Mouse (Mus musculus) MEL (cell line): ENCODE results near the gene Tvp23a.

Experiments
- CTCF ChIP-seq, 3 experiments: IDR thresholded peaks in 2 of 3; conservative IDR thresholded peaks in 1 of 3; 2 replicates each; pipeline ENCODE4 v1.5.1; 2011 to 2012; ENCODE audit warnings: low read length in 3 of 3, low read depth in 2 of 3, mild to moderate bottlenecking in 2 of 3, improper control_type of control experiment in 1 of 3, inconsistent platforms in 1 of 3, mixed read lengths in 1 of 3, moderate library complexity in 1 of 3; ENCODE audit not compliant: control insufficient read depth in 1 of 3, insufficient read depth in 1 of 3, poor library complexity in 1 of 3, severe bottlenecking in 1 of 3
- EP300 ChIP-seq, 2 experiments: IDR thresholded peaks; 2 replicates each; pipeline ENCODE4 v1.6.1; 2011; ENCODE audit warnings: improper control_type of control experiment in 2 of 2, low read length in 2 of 2, low read depth in 1 of 2, mild to moderate bottlenecking in 1 of 2
- MAZ ChIP-seq: IDR thresholded peaks from 2 replicates; pipeline ENCODE4 v1.6.1; 2012; ENCODE audit warnings: low read depth, mild to moderate bottlenecking, inconsistent platforms, low read length, improper control_type of control experiment
- MYC ChIP-seq: IDR thresholded peaks from 2 replicates; pipeline ENCODE4 v1.6.1; 2011; ENCODE audit warnings: low read depth, mild to moderate bottlenecking, low read length, improper control_type of control experiment, moderate library complexity
- POLR2A ChIP-seq, 2 experiments: IDR thresholded peaks; 2 replicates each; pipeline ENCODE4 v1.6.1; 2011 to 2012; ENCODE audit warnings: low read length in 2 of 2, mild to moderate bottlenecking in 2 of 2, control low read depth in 1 of 2, improper control_type of control experiment in 1 of 2, low read depth in 1 of 2, moderate library complexity in 1 of 2; ENCODE audit not compliant: control insufficient read depth in 1 of 2, insufficient read depth in 1 of 2, poor library complexity in 1 of 2
- RCOR1 ChIP-seq: IDR thresholded peaks from 2 replicates; pipeline ENCODE4 v1.6.1; 2012; ENCODE audit warnings: low read depth, mild to moderate bottlenecking, inconsistent platforms, low read length, improper control_type of control experiment
- TCF12 ChIP-seq: IDR thresholded peaks from 2 replicates; pipeline ENCODE4 v1.6.1; 2014; ENCODE audit warnings: low read depth, mild to moderate bottlenecking, inconsistent platforms, low read length, improper control_type of control experiment, moderate library complexity
- UBTF ChIP-seq: IDR thresholded peaks from 2 replicates; pipeline ENCODE4 v1.6.1; 2012; ENCODE audit warnings: low read depth, mild to moderate bottlenecking, inconsistent platforms, low read length, improper control_type of control experiment, moderate library complexity, borderline replicate concordance; ENCODE audit not compliant: insufficient read depth
- USF1 ChIP-seq: IDR thresholded peaks from 2 replicates; pipeline ENCODE4 v1.6.1; 2014; ENCODE audit warnings: low read depth, mild to moderate bottlenecking, inconsistent platforms, low read length, improper control_type of control experiment, moderate library complexity
- ZMIZ1 ChIP-seq: IDR thresholded peaks from 2 replicates; pipeline ENCODE4 v1.6.1; 2012; ENCODE audit warnings: low read depth, mild to moderate bottlenecking, inconsistent platforms, low read length, improper control_type of control experiment, moderate library complexity

- TF ChIP-seq EP300 (IDR thresholded peaks at IDR 0.05; ENCODE audit: low read depth in 1 of 2, low read length in 2 of 2) (no peak), MAZ (no peak), POLR2A (IDR thresholded peaks at IDR 0.05; ENCODE audit: control insufficient read depth in 1 of 2, insufficient read depth in 1 of 2, low read depth in 1 of 2, low read length in 2 of 2, poor library complexity in 1 of 2) (no peak), USF1 (no peak), TCF12 (no peak), RCOR1 (no peak), CTCF (IDR thresholded peaks at IDR 0.05 in 2 of 3, conservative IDR thresholded peaks at IDR 0.05 in 1 of 3; ENCODE audit: control insufficient read depth in 1 of 3, insufficient read depth in 1 of 3, low read depth in 2 of 3, low read length in 3 of 3, poor library complexity in 1 of 3, severe bottlenecking in 1 of 3) (no peak), ZMIZ1 (no peak), MYC (no peak), UBTF (no peak)
Measured at GRCm38 (mm10) chr16:10417723-10418259, 29.4 kb downstream of the Tvp23a start.
